Mouse (Mus musculus) CD4-positive, CD25-positive, alpha-beta regulatory T cell, adult 9 weeks (primary cell): Measurements from ENCODE around the gene Serpinb9g. TPM values are rescaled to one million over a fixed set of nuclear protein-coding genes. Genes with fewer than 3 reads are reported as not detected.

ENCODE experiments used
- polyA plus RNA-seq: library from polyadenylated mRNA; unstranded; fragments of 100-300 nt; shearing (Covaris generic); gene quantifications from one replicate; pipeline ENCODE4 v1.2.1, GENCODE M21; 2017

Gene Serpinb9g
- not detected for polyA plus RNA-seq

GRCm38 (mm10) chr13:33484490-33484889 lies at the start of gene Serpinb9g:
Gene Serpinb9g, plus strand, starts transcription at chr13:33484790.

Other genes starting within 250 kb of the Serpinb9g start
- gene Serpinb9e, start 235.2 kb upstream of the Serpinb9g start, polyA plus RNA-seq: not detected
- gene Serpinb9f, start 160.7 kb upstream of the Serpinb9g start, polyA plus RNA-seq: not detected
- not detected for gene Gm11397, start 89.0 kb upstream of the Serpinb9g start, polyA plus RNA-seq
- gene Serpinb6d, start 176.6 kb downstream of the Serpinb9g start, polyA plus RNA-seq: not detected